Mouse (Mus musculus) urinary bladder, adult 18-20 months (tissue): ENCODE measurements around the gene Otos.

Experiments
- DNase-seq, 2 experiments: peaks; one replicate each; pipeline ENCODE4 v3.0.0; 2022; ENCODE audit warnings: low spot score in 2 of 2, mixed read lengths in 2 of 2

Gene Otos

GRCm38 (mm10) chr1:92611008-92611407, 37.6 kb downstream of the Otos start:
- DNase-seq = peak; percentile 18 to 28

GRCm38 (mm10) chr1:92607711-92608110, 40.9 kb downstream of the Otos start:
- DNase-seq = no peak

GRCm38 (mm10) chr1:92605482-92605881, 43.2 kb downstream of the Otos start, which contains the start of gene Olfr1410:
Gene Olfr1410, plus strand, starts transcription at chr1:92605782.
- DNase-seq = no peak

- no peak for DNase-seq
These were observed 52.6 kb downstream of the Otos start for GRCm38 (mm10) chr1:92596019-92596418.
